In the genomic region with DNA sequence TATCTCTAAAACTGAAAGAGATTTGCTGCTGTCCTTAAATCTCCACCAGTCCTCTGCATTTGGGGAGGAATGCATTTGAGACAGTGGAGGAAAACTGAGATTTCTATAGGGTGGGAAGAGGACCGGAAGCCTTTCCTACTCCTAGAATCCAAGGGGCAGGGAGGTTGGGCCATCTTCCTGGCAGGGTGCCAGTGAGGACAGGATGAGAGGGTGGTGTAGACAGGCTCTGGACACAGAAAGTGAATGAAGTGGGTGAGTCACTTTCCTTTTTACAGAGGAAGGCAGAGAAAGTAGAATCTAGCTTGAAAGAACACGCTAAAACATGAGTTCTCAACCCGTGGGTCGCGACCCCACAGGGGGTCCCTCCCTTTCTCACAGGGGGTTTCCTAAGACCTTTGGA, we compare ENCODE assay signal across 22 mouse cellular contexts. TPM values are rescaled to one million over a fixed set of nuclear protein-coding genes. Genes with fewer than 3 reads are reported as not detected.
DNase-seq lines count a peak whose midpoint lies in the region; ATAC-seq and TF ChIP-seq lines count a peak whose summit lies in the region.
"Had no signal": no experiment of that assay in that cellular context is flagged by ENCODE, and none has a peak within 500 bp of the region (broad histone marks: within the 10 kb centered on the region; RNA-seq: fewer than 3 reads in every experiment).

No protein-coding gene starts in this region.

- H3K4me3 ChIP-seq in kidney, adult 2 months (ENCODE audit: insufficient read depth, low read depth, low read length): no peak overlapping the region
- H3K4me3 ChIP-seq in midbrain, embryonic 10.5 days: 0 out of 2 replicates have a peak overlapping the region, but pooled peaks have one; percentile 2
- H3K4me3 ChIP-seq in midbrain, embryonic 16.5 days (ENCODE audit: low read depth, low read length): no peak overlapping the region
- H3K4me3 ChIP-seq: hindbrain, embryonic 12.5 days; limb, embryonic 12.5 days; liver, embryonic 15.5 days; neural tube, embryonic 12.5 days had no signal

- DNase-seq in kidney, postnatal 14 days: peak; percentile 13
- no peak for DNase-seq in kidney, adult 2 months
- DNase-seq in midbrain, embryonic 10.5 days (ENCODE audit: low spot score): no peak
- peak; percentile 54 for DNase-seq in MN1 (ENCODE audit: low spot score)
- peak; percentile 19 for DNase-seq in lung, postnatal 36 days
- no peak for DNase-seq in cerebellum, adult 18-20 months
- DNase-seq: adrenal gland, adult 2 months; cerebellum, adult 11 months; kidney, adult 18-20 months; right cerebral cortex, adult 18-20 months; thymus, postnatal 36 days had no signal

- no peak for ATAC-seq in midbrain, embryonic 16.5 days
- ATAC-seq: CD4-positive, CD25-positive, alpha-beta regulatory T cell, adult 4 months had no signal

- H3K36me3 ChIP-seq in kidney, adult 2 months (ENCODE audit: control insufficient read depth, insufficient read depth, low read length): no peaks in the 10 kb centered on the region
- no peaks in the 10 kb centered on the region for H3K36me3 ChIP-seq in midbrain, embryonic 10.5 days
- no peaks in the 10 kb centered on the region for H3K36me3 ChIP-seq in midbrain, embryonic 16.5 days (ENCODE audit: control insufficient read depth, insufficient read depth, low read length)
- H3K36me3 ChIP-seq: G1E; hindbrain, embryonic 12.5 days; limb, embryonic 12.5 days; liver, embryonic 15.5 days; neural tube, embryonic 12.5 days had no signal

- no peak for TF ChIP-seq CTCF in kidney, adult 2 months (conservative IDR thresholded peaks at IDR 0.05; ENCODE audit: insufficient read depth, insufficient read length, low read depth, low read length)

- H3K4me2 ChIP-seq in midbrain, embryonic 16.5 days (ENCODE audit: low read length): no peak overlapping the region
- H3K4me2 ChIP-seq: heart, embryonic 11.5 days; liver, embryonic 15.5 days had no signal

- no peak overlapping the region for H3K9ac ChIP-seq in midbrain, embryonic 16.5 days (ENCODE audit: low read depth, low read length)
- H3K9ac ChIP-seq: hindbrain, embryonic 12.5 days; limb, embryonic 12.5 days; liver, embryonic 15.5 days; neural tube, embryonic 12.5 days had no signal

- peaks cover 2% of the 10 kb centered on the region; the same call in 1 of the 2 replicates for H3K4me1 ChIP-seq in kidney, adult 2 months (ENCODE audit: control insufficient read depth, insufficient read depth, low read length)
- H3K4me1 ChIP-seq in midbrain, embryonic 10.5 days: peaks cover 88% of the 10 kb centered on the region
- peaks cover 13% of the 10 kb centered on the region for H3K4me1 ChIP-seq in midbrain, embryonic 16.5 days (ENCODE audit: control insufficient read depth, insufficient read depth, low read length)
- H3K4me1 ChIP-seq: liver, embryonic 15.5 days had no signal

- H3K27ac ChIP-seq in kidney, adult 2 months (ENCODE audit: insufficient read depth, low read depth, low read length): no peak overlapping the region
- peak overlapping the region; percentile 85 for H3K27ac ChIP-seq in midbrain, embryonic 10.5 days (replicated peaks)
- no peak overlapping the region for H3K27ac ChIP-seq in midbrain, embryonic 16.5 days (ENCODE audit: low read length)
- H3K27ac ChIP-seq: hindbrain, embryonic 12.5 days; limb, embryonic 12.5 days; liver, embryonic 15.5 days; neural tube, embryonic 12.5 days had no signal

- H3K9me3 ChIP-seq in midbrain, embryonic 10.5 days (replicated peaks): no peaks in the 10 kb centered on the region
- no peaks in the 10 kb centered on the region for H3K9me3 ChIP-seq in midbrain, embryonic 16.5 days (replicated peaks; ENCODE audit: control insufficient read depth, low read length, poor library complexity, severe bottlenecking)
- H3K9me3 ChIP-seq: G1E; hindbrain, embryonic 12.5 days; limb, embryonic 12.5 days; liver, embryonic 15.5 days; neural tube, embryonic 12.5 days had no signal

- H3K27me3 ChIP-seq in kidney, adult 2 months (replicated peaks; ENCODE audit: control insufficient read depth, insufficient read depth, low read length): peaks cover 7% of the 10 kb centered on the region
- peaks cover 100% of the 10 kb centered on the region for H3K27me3 ChIP-seq in midbrain, embryonic 10.5 days (ENCODE audit: low read depth, poor library complexity, severe bottlenecking)
- peaks cover 53% of the 10 kb centered on the region for H3K27me3 ChIP-seq in midbrain, embryonic 16.5 days (ENCODE audit: control insufficient read depth, insufficient read depth, low read depth, low read length)

- TF ChIP-seq POLR2A in kidney, adult 2 months (IDR thresholded peaks at IDR 0.05; ENCODE audit: low read depth, low read length): no peak

- 16% methylated on average over 5 of the region's 5 CpGs for WGBS in kidney, adult 2 months
- WGBS in midbrain, embryonic 10.5 days: 9% methylated on average over 5 of the region's 5 CpGs
- 12% methylated on average over 5 of the region's 5 CpGs for WGBS in midbrain, embryonic 16.5 days

RNA-seq across cellular contexts. Expression of gene Dmbx1, which starts 24.7 kb away (rescaled TPM):
- polyA plus RNA-seq in kidney, adult 2 months (2012; rRNA removed): not detected in 2 replicates
- 38.5 and 39.4 TPM in 2 replicates for polyA plus RNA-seq in midbrain, embryonic 10.5 days (2016; fragmentation: Nextera tagmentation; extraction: Ambion mirVana)
- polyA plus RNA-seq in midbrain, embryonic 16.5 days (2015; fragmentation: Nextera tagmentation; extraction: Ambion mirVana): 6.1 and 12.0 TPM in 2 replicates
- polyA plus RNA-seq: adrenal gland, adult 2 months; CD4-positive, CD25-positive, alpha-beta regulatory T cell, adult 4 months; G1E; gonadal fat pad, adult 2 months; heart, embryonic 11.5 days; large intestine, adult 2 months; liver, embryonic 15.5 days; small intestine, adult 2 months had no signal

RNA-seq across cellular contexts. Expression of gene Faah, which starts 53.3 kb away (rescaled TPM):
- 34.7 and 38.6 TPM in 2 replicates for polyA plus RNA-seq in kidney, adult 2 months (2012; rRNA removed)
- 1.4 and 2.7 TPM in 2 replicates for polyA plus RNA-seq in midbrain, embryonic 10.5 days (2016; fragmentation: Nextera tagmentation; extraction: Ambion mirVana)
- 25.9 and 27.3 TPM in 2 replicates for polyA plus RNA-seq in midbrain, embryonic 16.5 days (2015; fragmentation: Nextera tagmentation; extraction: Ambion mirVana)

Comparison
In these comparisons a context has a peak if more than half of its experiments do, and no peak if none do; other contexts are left out.
1. DNase-seq: peak in kidney, postnatal 14 days (single experiment), MN1 (single experiment) and lung, postnatal 36 days (single experiment); none in kidney, adult 2 months (single experiment), midbrain, embryonic 10.5 days (single experiment) and cerebellum, adult 18-20 months (0 of 2).